Mouse (Mus musculus): ENCODE results near the gene Crebrf.

- TF ChIP-seq CTCF (IDR thresholded peaks at IDR 0.05; ENCODE audit: low read depth) (peak; percentile 29), EP300 (IDR thresholded peaks at IDR 0.05; ENCODE audit: low read depth) (no peak)
These were observed 38.7 kb upstream of the Crebrf start for GRCm38 (mm10) chr17:26676616-26677376.

Measured in heart, postnatal 0 days (tissue).